Mouse (Mus musculus) granulocyte monocyte progenitor cell, adult 5-6 weeks (primary cell): ENCODE measurements around the gene Als2. TPM values are rescaled to one million over a fixed set of nuclear protein-coding genes. Genes with fewer than 3 reads are reported as not detected.

Experiments
- ATAC-seq: replicated peaks from 2 replicates; pipeline ENCODE4 v1.8.0; 2016; ENCODE audit warnings: mild to moderate bottlenecking, moderate TSS enrichment, inconsistent platforms; ENCODE audit not compliant: poor library complexity, severe bottlenecking
- total RNA-seq, 2 experiments: library from RNA; stranded (forward) in 1 of 2; stranded (reverse) in 1 of 2; fragments of 200-712, 200-1000 nt in 1 of 2; fragments of >200 nt in 1 of 2; fragmentation: Nextera tagmentation in 1 of 2; gene quantifications; 2 replicates each; pipeline ENCODE4 v1.2.3; 2014 to 2017

Als2 gene
- total RNA-seq, 2 experiments from 2014 or later: 9.8 to 10.0 TPM

DNA sequence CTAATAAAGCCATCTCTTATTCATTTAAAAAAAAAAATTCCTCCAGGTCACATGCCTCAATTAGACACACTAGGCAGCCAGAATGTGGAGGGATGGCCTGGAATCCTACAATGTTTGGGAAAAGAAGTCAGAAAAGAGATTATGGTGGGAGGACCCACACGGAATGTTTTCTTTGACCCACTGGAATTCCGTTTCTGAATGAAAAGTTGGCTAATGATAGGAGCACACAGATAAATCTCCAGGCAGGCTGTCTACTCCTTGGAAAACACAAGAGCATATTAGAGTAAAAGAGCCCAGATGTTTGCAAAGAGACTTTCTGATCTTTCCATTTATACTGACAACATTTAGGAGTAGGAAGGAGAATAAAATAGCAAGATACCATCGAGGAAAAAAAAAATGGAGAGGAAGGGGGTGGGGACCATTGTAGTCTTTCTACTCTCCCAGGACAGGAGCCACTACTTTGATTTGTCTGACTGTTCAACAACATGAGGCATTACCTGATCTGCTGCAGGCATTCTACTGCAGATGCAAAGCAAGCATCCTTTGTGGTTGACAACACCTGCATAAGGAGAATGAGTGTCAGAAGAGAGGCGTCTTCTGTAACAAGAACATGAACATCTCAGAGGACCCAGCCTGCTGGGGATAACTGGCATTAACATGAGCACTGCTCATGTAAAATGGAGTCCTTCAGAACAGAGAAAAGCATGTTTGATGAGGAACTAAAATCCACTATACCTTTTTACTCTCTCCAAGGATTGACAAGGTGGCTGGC lies 69.2 kb downstream of the Als2 start:
- no peak for ATAC-seq

GRCm38 (mm10) chr1:59166232-59166905 lies 70.7 kb downstream of the Als2 start:
- ATAC-seq: no peak

DNA sequence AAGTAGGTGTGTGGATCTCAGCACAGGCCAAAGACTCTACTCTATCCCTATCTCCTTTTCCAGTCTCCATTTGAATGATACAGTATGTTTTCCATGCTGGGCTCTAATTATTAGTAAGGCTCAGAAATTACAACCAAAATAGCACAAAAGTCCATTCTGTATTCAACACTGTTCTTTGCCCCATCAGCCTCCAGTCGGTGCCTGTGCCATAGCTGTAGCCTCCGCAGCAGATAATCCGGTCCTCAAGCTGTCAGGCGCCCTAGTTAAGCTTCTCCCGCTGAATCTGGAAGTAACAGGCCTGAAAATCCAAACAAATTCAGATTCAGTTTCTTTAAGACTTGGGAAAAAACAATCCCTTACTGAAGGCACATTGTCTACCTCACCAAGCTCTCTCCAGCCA lies 73.1 kb downstream of the Als2 start:
- no peak for ATAC-seq

- ATAC-seq: peak; percentile 95
Measured at GRCm38 (mm10) chr1:59163030-59163461, 74.0 kb downstream of the Als2 start, which contains the start of gene Mpp4. Mpp4 (minus strand) TSS chr1:59163389.

DNA sequence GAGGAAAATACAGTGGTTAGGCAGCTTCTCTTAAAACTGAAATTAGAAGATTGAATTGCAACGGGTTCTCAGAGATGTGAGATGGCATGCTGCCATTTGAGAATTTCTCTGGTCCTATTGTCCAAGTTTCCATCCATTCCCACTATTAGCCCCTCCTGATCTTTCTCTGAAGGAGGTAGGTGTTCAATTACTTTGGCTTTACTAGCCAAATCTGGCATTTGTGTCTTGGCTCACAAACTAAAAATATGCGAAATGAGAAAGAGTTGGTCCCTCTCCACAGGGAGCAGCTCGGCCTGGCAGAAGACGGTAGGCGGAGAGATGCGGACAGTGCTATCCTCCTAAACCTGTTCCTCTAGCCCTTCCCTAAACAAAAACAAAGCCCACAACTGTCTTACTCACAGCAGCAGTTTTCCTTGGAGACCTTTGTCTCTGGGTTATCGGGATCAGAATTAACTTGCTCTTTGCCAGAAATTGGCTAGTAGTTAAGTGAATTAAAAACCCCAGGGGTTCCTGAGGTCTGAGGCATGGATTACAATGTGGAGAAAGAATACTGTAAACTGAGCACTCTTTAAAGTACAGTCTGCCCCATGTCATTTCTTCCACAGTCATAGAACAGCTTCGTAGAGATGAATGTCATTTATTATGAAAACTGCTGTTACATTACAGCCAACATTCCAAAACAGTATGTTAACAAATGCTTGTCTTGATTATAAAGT lies 74.6 kb downstream of the Als2 start:
- ATAC-seq: no peak

DNA sequence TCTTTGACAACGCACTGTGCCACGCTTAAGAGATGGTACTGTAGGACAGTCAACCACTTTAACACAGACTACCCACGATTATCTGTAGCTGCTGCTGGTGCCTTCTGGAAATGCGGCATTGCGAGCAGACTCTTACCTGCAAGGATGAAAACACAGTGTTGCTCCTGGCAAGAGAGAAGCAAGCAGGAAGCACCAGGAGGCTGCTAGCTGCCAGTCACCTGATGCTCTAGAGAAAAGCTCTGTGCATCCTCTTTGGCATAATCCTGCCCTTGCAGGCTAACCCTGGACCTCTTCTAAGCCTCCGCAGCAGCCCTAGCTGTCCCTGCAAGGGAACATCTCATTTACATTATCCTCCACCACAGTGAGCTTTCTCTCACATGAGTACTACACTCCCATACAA lies 75.6 kb downstream of the Als2 start:
- ATAC-seq: no peak

DNA sequence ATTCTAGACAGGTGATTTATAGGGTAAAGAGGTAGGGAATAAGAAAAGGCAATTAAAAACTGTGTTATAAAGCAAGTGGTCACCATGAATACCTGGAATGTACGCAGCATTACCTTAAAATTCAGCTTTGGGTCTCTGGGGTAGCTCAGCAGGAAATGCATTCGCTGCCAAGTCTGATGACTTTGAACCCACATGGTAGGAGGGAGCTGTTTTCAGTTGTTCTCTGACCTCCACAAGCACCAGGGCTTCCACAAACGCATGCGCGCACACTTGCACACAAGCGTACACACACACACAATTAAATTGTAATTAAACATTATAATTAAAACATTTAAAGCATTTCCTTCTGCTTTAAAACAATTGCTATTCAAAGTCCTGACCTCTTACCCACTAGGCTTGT lies 76.2 kb downstream of the Als2 start:
- ATAC-seq: no peak

GRCm38 (mm10) chr1:59159136-59159535 lies 77.9 kb downstream of the Als2 start:
- no peak for ATAC-seq

DNA sequence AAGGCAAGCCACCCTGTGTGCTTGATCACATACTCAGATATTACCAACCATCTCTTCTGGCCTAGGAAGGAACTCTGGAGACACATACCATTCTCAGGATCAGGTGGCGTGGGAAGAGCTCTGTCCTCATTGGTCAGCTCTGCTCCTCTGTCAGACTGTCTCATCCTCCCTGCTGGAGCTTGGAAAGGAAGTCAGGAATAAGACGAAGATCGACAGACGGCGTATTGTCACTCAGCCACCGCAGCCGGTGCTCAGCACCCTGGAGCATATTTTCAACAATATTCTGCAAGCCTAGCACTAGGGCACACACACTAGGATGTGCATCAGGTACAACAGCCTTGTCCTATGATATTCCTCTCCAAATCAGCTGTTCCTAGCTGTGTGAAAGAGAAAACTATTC lies 78.5 kb downstream of the Als2 start:
- no peak for ATAC-seq

- ATAC-seq: no peak
Measured at GRCm38 (mm10) chr1:59157846-59158245, 79.2 kb downstream of the Als2 start.

DNA sequence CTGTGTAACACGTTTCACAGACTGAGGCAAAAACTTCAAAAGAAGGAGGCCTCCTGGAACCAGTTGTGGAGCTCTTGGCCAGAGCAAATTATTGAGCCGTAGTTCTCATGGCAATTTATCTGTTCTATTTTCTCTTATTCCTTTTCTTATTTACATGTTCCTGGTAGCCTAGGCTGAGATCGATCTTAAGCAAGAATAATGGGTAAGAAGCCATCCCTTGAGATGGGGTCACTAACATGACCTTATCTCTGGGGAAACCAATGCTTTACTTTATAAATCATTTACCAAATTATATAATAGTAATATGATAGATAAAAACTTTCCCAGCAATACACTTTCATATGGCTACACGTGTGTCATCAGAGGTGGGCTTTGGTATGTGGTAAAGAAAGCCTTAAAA lies 84.7 kb downstream of the Als2 start:
- ATAC-seq: no peak

GRCm38 (mm10) chr1:59150542-59150941 lies 86.5 kb downstream of the Als2 start:
- no peak for ATAC-seq

- peak; percentile 55 for ATAC-seq
Measured at GRCm38 (mm10) chr1:59144543-59144942, 92.5 kb downstream of the Als2 start.

DNA sequence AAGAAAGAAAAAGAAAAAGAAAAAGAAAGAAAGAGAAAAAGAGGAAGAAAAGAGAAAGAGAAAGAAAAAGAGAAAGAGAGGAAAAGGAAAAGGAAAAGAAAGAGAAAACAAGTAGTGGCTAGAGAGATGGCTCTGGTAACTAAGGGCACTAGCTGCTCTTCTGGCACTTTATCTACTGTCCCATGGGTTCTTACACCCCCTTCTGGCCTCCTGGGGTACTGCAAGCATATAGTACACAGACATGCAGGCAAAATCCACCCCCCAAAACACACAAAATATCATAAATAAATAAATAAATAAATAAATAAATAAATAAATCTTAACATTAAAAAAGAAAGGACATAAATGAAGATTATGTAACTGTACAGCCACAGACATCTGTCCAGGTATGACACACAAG lies 94.2 kb downstream of the Als2 start:
- peak; percentile 79 for ATAC-seq

- no peak for ATAC-seq
Measured at GRCm38 (mm10) chr1:59134419-59134818, 102.6 kb downstream of the Als2 start.

- ATAC-seq: no peak
Measured at GRCm38 (mm10) chr1:59128879-59129278, 108.2 kb downstream of the Als2 start.

GRCm38 (mm10) chr1:59125558-59125957 lies 111.5 kb downstream of the Als2 start:
- no peak for ATAC-seq

DNA sequence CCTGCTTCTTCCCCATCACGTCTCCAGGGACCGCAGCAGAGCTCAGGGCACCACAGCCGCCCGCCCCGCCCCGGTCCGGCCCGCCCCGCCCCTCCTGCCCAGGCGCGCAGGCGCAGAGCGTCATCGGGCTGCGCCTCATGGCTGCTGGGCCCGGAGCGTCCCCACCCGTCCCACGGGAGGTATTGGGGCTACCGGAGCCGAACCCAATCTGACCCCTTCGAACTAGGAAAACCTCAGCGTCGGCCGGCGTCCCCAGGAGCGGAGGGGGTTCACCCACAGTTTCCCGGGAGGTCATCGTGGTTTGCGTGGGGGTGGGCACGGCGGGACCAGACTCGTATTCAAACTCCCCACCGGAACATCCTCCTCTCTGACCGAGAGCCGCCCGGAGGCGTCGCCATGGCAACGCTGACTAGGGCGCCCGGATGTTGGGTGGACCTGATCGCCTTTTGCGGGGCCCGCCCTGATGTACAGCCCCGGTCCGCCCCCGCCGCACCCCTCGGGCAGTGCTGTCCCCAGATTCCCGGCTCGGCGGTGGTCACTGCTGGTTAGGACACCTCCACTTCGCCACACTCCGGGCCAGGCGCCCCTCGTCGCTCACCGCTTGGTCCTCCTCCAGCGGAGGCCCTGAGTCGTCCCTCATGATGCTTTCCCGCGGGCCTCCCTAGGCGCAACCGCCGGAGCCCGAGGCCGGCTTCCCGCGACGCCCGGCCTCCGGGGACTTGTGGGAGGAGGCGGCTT lies 117.1 kb downstream of the Als2 start, which contains the start of gene Tmem237:
Gene Tmem237, minus strand, starts transcription at position 689 of the 738 bp plus-strand sequence.
- peak; percentile 95 for ATAC-seq
